Mouse (Mus musculus) testis, adult 10 weeks (tissue): Measurements from ENCODE around the gene Actbl2. TPM values are rescaled to one million over a fixed set of nuclear protein-coding genes. Genes with fewer than 3 reads are reported as not detected.

ENCODE experiments used
- polyA plus RNA-seq: library from polyadenylated mRNA; stranded (reverse); fragments of 350-450 nt; fragmentation: Illumina TruSeq; extraction: RNeasy Lipid Tissue Mini Kit (QIAGEN cat#74804); gene quantifications from one replicate; pipeline ENCODE4 v1.2.3, GENCODE M21; 2014; ENCODE audit warnings: low read depth, low replicate concordance

Actbl2 gene
- not detected for polyA plus RNA-seq

GRCm38 (mm10) chr13:111254713-111255112 is at the start of gene Actbl2:
TSS of gene Actbl2 (plus strand) at chr13:111255013.

Other genes starting within 250 kb of the Actbl2 start
- 615 TPM for gene Gpbp1, start 235.1 kb downstream of the Actbl2 start, polyA plus RNA-seq